Mouse (Mus musculus) fibroblast of lung, adult 2 months (primary cell): ENCODE data around the gene Prkar1b.

Experiments
- DNase-seq: peaks from one replicate; pipeline ENCODE4 v3.0.0-alpha.2; 2011; ENCODE audit warnings: low read depth

Prkar1b gene

GRCm38 (mm10) chr5:139145726-139146125 lies 4.1 kb downstream of the Prkar1b start:
- DNase-seq: no peak

GRCm38 (mm10) chr5:139143890-139144289 lies 5.9 kb downstream of the Prkar1b start:
- DNase-seq: no peak

GRCm38 (mm10) chr5:139141326-139141725 lies 8.5 kb downstream of the Prkar1b start:
- DNase-seq: no peak

- DNase-seq: no peak
These were observed 9.2 kb downstream of the Prkar1b start for GRCm38 (mm10) chr5:139140589-139140988.

GRCm38 (mm10) chr5:139138926-139139472 lies 10.8 kb downstream of the Prkar1b start:
- DNase-seq: no peak

GRCm38 (mm10) chr5:139138261-139138925 lies 11.4 kb downstream of the Prkar1b start:
- DNase-seq: no peak

- DNase-seq: no peak
These were observed 12.6 kb downstream of the Prkar1b start for GRCm38 (mm10) chr5:139137176-139137575.

GRCm38 (mm10) chr5:139136341-139136740 lies 13.5 kb downstream of the Prkar1b start:
- DNase-seq: no peak

GRCm38 (mm10) chr5:139134501-139134900 lies 15.3 kb downstream of the Prkar1b start:
- no peak for DNase-seq

- DNase-seq: no peak
These were observed 19.4 kb downstream of the Prkar1b start for GRCm38 (mm10) chr5:139130351-139130750.

GRCm38 (mm10) chr5:139129572-139130151 lies 20.1 kb downstream of the Prkar1b start:
- no peak for DNase-seq

- DNase-seq: no peak
These were observed 20.7 kb downstream of the Prkar1b start for GRCm38 (mm10) chr5:139129078-139129477.

- no peak for DNase-seq
These were observed 21.2 kb downstream of the Prkar1b start for GRCm38 (mm10) chr5:139128476-139129065.

- no peak for DNase-seq
These were observed 24.1 kb downstream of the Prkar1b start for GRCm38 (mm10) chr5:139125717-139126116.

- DNase-seq: no peak
These were observed 30.9 kb downstream of the Prkar1b start for GRCm38 (mm10) chr5:139118961-139119276.

GRCm38 (mm10) chr5:139118139-139118960 lies 31.5 kb downstream of the Prkar1b start:
- DNase-seq: no peak

- no peak for DNase-seq
These were observed 34.3 kb downstream of the Prkar1b start for GRCm38 (mm10) chr5:139115507-139115906.

GRCm38 (mm10) chr5:139114876-139115275 lies 34.9 kb downstream of the Prkar1b start:
- DNase-seq: peak; percentile 81

- DNase-seq: no peak
These were observed 37.4 kb downstream of the Prkar1b start for GRCm38 (mm10) chr5:139112418-139112817.

- DNase-seq: no peak
These were observed 37.8 kb downstream of the Prkar1b start for GRCm38 (mm10) chr5:139111991-139112390.

GRCm38 (mm10) chr5:139110140-139110855 lies 39.5 kb downstream of the Prkar1b start:
- DNase-seq: no peak

- no peak for DNase-seq
These were observed 42.0 kb downstream of the Prkar1b start for GRCm38 (mm10) chr5:139107815-139108214.
